ENCODE assay signal across 8 mouse cellular contexts in the genomic region with DNA sequence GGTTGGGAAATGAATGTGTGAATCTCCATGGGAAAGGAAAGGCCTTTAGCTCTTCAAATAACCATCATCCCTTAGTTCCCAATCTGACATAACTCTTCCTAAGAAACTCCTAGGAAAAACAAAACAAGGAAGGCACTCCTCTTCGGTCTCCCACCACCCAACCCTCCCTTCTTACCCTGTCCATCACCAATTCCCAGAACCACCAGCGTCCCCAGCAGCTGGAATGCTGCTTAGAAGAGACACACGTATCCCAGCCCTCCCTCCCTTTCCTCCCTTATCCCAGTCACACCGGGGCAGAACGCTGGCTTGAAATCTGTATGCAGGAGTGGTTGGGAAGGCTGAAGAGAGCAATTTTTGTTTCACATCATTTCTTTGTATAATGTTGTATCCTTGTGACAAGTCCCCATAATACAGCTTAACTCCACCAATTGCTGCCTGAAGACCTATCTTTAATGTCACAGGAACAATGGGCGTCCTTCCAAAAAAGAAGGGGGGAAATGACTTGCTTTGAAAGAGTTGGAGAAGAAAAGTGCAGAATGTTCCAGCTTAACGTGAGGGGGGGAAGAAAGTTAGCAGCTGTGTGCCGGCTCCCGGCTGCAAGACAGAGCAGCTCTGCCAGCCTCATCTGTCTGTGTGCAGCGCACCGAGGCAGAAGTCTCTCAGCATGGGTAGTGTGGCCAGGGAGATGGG.
DNase-seq lines count a peak whose midpoint lies in the region; ATAC-seq lines count a peak whose summit lies in the region.
"Had no signal": no experiment of that assay in that cellular context is flagged by ENCODE, and none has a peak within 500 bp of the region (broad histone marks: within the 10 kb centered on the region; RNA-seq: fewer than 3 reads in every experiment).

No protein-coding gene starts in this region.

- WGBS in forebrain, embryonic 14.5 days: 27% methylated on average over 11 of the region's 11 CpGs
- WGBS in midbrain, embryonic 14.5 days: 15% methylated on average over 11 of the region's 11 CpGs

- no peaks in the 10 kb centered on the region for H3K9me3 ChIP-seq in forebrain, embryonic 14.5 days (replicated peaks; ENCODE audit: control insufficient read depth, low read length)
- H3K9me3 ChIP-seq in midbrain, embryonic 14.5 days (ENCODE audit: control insufficient read depth, low read length): no peaks in the 10 kb centered on the region

- H3K36me3 ChIP-seq in forebrain, embryonic 14.5 days (ENCODE audit: control insufficient read depth, insufficient read depth, low read length): no peaks in the 10 kb centered on the region
- H3K36me3 ChIP-seq in midbrain, embryonic 14.5 days (ENCODE audit: control insufficient read depth, insufficient read depth, low read length): no peaks in the 10 kb centered on the region

- no peak overlapping the region for H3K27ac ChIP-seq in forebrain, embryonic 14.5 days (ENCODE audit: low read depth, low read length)
- H3K27ac ChIP-seq in midbrain, embryonic 14.5 days (replicated peaks; ENCODE audit: low read depth, low read length): no peak overlapping the region

- H3K9ac ChIP-seq in forebrain, embryonic 14.5 days (ENCODE audit: low read length): no peak overlapping the region
- no peak overlapping the region for H3K9ac ChIP-seq in midbrain, embryonic 14.5 days (replicated peaks; ENCODE audit: low read length)
- H3K9ac ChIP-seq: liver, postnatal 0 days had no signal

- no peaks in the 10 kb centered on the region for H3K27me3 ChIP-seq in forebrain, embryonic 14.5 days (replicated peaks; ENCODE audit: control insufficient read depth, insufficient read depth, low read length)
- H3K27me3 ChIP-seq in midbrain, embryonic 14.5 days (ENCODE audit: control insufficient read depth, insufficient read depth, low read length): no peaks in the 10 kb centered on the region

- H3K4me2 ChIP-seq in forebrain, embryonic 14.5 days (ENCODE audit: low read length): no peak overlapping the region
- no peak overlapping the region for H3K4me2 ChIP-seq in midbrain, embryonic 14.5 days (ENCODE audit: low read length)

- DNase-seq in kidney, postnatal 4 days: peak; percentile 19 to 29
- no peak for DNase-seq in kidney, adult 9 months
- DNase-seq in forebrain, embryonic 14.5 days (ENCODE audit: low spot score): peak; percentile 56
- DNase-seq in heart, adult 8-10 months (ENCODE audit: low spot score): peak; percentile 38
- DNase-seq in lung, postnatal 10 days: peak; percentile 64
- DNase-seq in midbrain, embryonic 14.5 days: no peak
- DNase-seq in embryo, embryonic 9.5 days (ENCODE audit: extremely low spot score): no peak
- DNase-seq: liver, postnatal 0 days had no signal

- ATAC-seq in forebrain, embryonic 14.5 days: peak; percentile 54
- no peak for ATAC-seq in midbrain, embryonic 14.5 days (ENCODE audit: low FRiP score, low TSS enrichment)
- ATAC-seq: liver, postnatal 0 days had no signal

- H3K4me3 ChIP-seq in forebrain, embryonic 14.5 days (ENCODE audit: low read depth, low read length): no peak overlapping the region
- no peak overlapping the region for H3K4me3 ChIP-seq in midbrain, embryonic 14.5 days (replicated peaks; ENCODE audit: low read depth, low read length)

- H3K4me1 ChIP-seq in forebrain, embryonic 14.5 days (ENCODE audit: control insufficient read depth, insufficient read depth, low read length): peaks cover 7% of the 10 kb centered on the region; the same call in 1 of the 2 replicates
- H3K4me1 ChIP-seq in midbrain, embryonic 14.5 days (ENCODE audit: control insufficient read depth, insufficient read depth, low read length): no peaks in the 10 kb centered on the region

Comparison
In these comparisons a context has a peak if more than half of its experiments do, and no peak if none do; other contexts are left out.
1. DNase-seq: peak in kidney, postnatal 4 days (2 of 2), forebrain, embryonic 14.5 days (single experiment), heart, adult 8-10 months (single experiment) and lung, postnatal 10 days (single experiment); none in kidney, adult 9 months (single experiment), midbrain, embryonic 14.5 days (single experiment) and embryo, embryonic 9.5 days (single experiment).